Mouse (Mus musculus): ENCODE results near the gene Ormdl3.
"Not testable (repeated sequence)": the region's sequence is repeated elsewhere in the genome, so short reads cannot be mapped to it uniquely, and the experiment has no call there.

The Ormdl3 gene

GRCm38 (mm10) chr11:98586892-98587563 is at the start of gene Ormdl3:
Gene Ormdl3, minus strand, starts transcription at chr11:98587368.
- DNase-seq: peak; percentile 100

DNA sequence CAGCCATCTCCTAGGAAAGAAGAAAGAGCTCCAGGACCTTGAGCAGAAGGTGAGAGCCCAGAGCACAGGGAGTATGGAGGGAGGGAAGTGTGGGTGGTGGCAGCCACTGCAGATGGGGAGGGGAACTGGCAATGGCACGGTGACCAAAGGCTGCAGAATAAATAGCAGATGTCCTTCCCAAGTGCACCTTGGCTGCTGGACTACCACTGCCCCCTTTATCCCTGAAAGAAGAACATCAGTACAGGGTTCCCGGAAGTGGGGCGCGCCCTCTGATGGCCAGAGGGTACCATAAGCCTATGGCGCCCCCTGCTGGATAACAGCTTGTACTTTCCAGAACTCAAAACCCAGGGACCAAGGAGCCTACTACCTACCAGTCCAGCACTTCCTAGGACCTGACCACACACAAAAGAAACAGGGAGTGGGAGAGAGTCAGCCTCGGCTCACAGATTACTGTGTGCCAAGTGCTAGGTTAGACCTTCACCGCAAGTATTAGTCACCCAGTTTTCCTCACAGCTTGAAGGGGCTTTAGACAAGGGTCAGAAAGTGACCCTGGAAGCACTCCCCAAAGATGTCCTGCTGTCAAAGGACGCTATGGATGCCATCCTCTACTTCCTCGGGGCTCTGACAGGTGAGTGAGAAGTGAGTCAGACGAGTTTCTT is 48.3 kb upstream of the Ormdl3 start:
- DNase-seq: peak; percentile 38 to 42

DNA sequence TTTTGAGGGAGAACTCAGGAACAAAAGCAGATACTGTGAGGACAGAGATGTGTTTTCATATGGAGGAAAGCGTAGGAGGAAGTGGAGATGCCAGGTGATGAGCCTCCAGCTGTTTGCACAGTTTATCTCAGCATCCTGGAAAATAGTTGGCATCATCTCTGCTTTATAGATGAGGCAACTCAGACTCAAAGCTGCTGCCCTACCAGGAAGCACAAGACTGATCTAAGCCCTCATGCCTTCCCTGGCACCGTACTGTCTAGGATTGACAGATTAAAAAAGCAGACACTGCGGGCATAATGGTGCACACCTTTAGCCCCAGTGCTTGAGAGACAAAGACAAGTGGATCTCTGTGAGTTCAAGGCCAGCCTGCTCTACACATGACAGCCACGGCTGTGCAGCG is 43.5 kb upstream of the Ormdl3 start:
- no peak for DNase-seq

GRCm38 (mm10) chr11:98628706-98629105 is 41.5 kb upstream of the Ormdl3 start:
- peak in 1 of 2 experiments; percentile 18 for DNase-seq

- DNase-seq: no peak
Observed at GRCm38 (mm10) chr11:98625611-98626410, 38.6 kb upstream of the Ormdl3 start, which contains the start of the genes Gm12355 and Gsdma3. Gene Gm12355, minus strand, starts transcription at chr11:98625661. Gene Gsdma3, plus strand, starts transcription at chr11:98626360.

DNA sequence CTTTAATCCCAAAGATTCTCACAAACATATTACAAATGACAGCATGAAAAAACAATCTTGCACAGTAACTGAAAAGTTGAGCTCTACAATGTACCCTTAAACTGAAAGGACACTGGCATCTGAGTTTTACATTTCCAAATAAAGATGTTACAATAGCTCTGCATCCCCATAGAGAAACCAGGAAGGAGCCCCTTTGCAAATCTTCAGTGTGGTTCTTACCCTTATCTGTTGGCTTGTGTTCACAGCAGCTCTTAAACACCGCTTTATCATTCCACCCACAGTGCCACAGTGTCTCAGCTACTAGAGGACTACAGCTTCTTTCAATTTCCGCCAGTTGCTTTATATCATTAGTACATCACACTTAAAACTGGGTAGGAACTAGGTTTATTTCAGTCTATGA is 37.2 kb upstream of the Ormdl3 start:
- DNase-seq: not testable (repeated sequence)

DNA sequence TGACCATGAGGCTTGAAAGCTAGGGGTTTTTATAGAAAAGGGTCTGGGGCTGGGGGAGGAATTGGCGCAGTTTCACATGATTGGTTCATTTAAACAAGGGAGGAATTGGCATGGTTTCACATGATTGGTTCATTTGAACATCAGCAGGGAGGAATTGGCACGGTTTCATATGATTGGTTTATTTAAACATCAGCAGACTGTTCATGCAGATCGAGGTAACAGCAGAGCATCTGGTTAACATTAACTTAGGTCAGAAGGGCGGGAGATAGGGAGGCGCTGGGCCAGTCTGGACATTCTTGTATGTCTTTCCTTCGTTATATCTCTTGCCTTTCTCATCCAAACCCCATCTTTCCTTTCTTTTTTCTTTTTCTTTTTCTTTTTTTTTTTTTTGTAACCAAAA is 36.8 kb upstream of the Ormdl3 start:
- DNase-seq: not testable (repeated sequence)

- DNase-seq: no peak
Observed at GRCm38 (mm10) chr11:98620791-98621190, 33.6 kb upstream of the Ormdl3 start.

DNA sequence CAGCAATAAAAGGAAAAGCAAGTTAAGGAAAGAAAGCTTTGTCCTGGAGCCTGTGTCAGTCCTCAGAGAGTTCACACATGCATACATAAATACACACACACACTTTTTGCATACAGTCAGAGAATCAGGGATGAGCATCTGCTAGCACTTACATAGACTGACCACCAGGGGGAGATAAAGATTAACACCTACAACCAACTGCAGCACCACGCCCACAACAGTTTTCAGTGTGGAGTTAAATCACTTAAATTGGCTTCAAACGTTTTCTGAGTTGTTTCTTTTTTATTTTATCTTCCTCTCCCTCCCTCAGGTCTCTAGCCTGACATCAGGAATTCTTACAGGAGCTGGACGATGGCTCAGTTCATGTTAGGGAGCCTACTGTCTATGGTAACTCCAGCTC is 19.6 kb upstream of the Ormdl3 start:
- DNase-seq: peak; percentile 54 to 77

DNA sequence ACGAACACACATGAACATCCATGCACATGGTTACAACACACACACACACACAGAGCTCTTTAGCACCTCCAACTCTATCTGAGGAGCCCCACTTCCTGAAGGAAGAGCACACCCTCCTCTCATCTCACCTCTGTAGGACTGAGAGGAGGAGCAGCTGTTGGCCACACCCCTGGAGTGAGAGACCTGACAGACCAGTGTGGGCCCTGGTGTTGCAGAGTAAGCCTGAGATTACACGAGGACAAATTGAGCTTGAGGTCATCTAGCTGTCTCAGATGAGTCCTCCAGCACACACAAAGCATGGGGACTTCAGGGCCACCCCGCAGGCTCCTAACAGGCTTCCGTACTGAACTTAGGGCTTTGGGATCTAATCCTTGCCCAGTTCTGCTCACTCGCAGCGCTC is 17.7 kb upstream of the Ormdl3 start:
- not testable (repeated sequence) for DNase-seq

- no peak for DNase-seq
Observed at GRCm38 (mm10) chr11:98603953-98604352, 16.8 kb upstream of the Ormdl3 start.

GRCm38 (mm10) chr11:98602090-98602690 is 15.0 kb upstream of the Ormdl3 start:
- no peak for DNase-seq

- peak; percentile 66 to 67 for DNase-seq
Observed at GRCm38 (mm10) chr11:98599291-98599690, 12.1 kb upstream of the Ormdl3 start.

DNA sequence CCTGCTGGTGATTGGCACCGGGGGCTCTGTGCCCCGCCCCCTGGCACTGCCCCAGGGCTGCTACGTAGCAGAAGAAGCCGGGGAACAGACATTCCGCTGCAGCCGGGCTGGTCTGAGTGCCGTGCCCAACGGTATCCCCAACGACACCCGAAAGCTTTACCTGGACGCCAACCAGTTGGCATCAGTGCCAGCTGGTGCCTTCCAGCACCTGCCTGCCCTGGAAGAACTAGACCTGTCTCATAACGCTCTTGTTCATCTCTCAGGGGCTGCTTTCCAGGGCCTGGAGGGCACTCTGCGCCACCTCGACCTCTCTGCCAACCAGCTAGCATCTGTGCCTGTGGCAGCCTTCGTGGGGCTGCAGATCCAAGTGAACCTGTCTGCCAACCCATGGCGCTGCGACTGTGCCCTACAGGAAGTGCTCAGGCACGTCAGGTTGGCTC is 11.7 kb upstream of the Ormdl3 start:
- peak; percentile 89 for DNase-seq

- DNase-seq: peak in 1 of 2 experiments; percentile 21
Observed at GRCm38 (mm10) chr11:98597991-98598390, 10.8 kb upstream of the Ormdl3 start, which contains the start of gene Lrrc3c. Gene Lrrc3c, plus strand, starts transcription at chr11:98598291.

- peak; percentile 64 to 77 for DNase-seq
Observed at GRCm38 (mm10) chr11:98597363-98597762, 10.2 kb upstream of the Ormdl3 start.

DNA sequence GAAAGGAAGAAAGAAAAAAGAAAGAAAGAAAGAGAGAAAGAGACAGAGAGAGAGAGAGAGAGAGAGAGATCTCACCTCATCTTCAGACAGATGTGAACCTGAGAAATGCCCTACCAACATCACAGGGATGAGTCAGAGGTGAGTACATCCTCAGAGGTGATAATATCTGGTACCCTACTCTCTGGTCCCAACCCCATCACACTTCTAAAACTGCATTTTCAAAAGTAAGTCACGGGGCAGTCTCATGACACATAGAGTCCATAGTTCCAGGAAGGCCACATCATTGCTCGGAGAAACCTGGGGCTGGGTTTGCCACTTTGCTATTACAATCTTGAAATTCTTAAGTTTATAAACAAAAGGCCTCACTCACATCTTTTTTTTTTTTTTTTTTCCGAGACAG is 8.8 kb upstream of the Ormdl3 start:
- DNase-seq: no peak

- DNase-seq: no peak
Observed at GRCm38 (mm10) chr11:98595473-98595872, 8.3 kb upstream of the Ormdl3 start.

GRCm38 (mm10) chr11:98595021-98595420 is 7.9 kb upstream of the Ormdl3 start:
- DNase-seq: no peak

DNA sequence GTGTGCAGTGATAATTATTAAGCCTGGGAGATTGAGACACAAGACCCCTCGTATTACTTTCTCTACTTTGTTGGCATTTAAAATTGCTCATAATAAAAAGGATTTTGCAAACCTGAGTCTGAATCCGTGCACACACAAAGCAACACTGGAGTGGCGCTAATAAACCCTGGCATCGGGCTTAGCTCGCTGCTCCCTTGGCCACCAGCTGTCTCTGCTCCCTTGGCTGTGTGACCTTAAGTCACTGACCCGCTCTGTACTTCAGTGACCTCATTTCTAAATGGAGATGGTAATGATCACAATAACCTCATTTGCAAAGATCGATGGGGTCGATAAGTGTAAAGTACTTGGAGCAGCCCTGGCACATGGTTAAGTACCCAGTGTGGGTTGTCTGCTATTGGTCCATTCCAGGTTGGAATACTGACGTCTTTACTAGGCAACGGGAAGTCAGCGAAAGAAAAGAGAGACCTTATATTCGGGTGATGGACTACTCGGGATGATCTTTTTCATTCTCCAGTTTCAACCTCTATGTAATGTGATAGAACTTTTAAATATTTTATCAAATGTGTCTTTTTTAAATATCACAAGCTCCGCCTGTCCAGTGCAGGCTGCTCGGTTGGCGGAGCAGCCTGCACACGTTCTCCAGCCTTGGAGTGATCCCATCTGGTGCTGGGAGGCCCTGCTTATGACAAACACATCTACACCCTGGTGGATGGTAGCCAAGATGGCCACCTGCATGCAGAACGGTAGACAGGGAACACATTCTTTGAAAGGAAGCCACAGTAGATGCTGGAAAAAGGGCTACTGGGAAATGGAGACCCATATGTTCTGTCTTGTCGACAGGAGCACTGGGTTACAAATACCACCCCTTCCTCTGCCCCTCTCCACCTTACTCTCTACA is 3.6 kb upstream of the Ormdl3 start:
- DNase-seq: peak; percentile 75 to 80

DNA sequence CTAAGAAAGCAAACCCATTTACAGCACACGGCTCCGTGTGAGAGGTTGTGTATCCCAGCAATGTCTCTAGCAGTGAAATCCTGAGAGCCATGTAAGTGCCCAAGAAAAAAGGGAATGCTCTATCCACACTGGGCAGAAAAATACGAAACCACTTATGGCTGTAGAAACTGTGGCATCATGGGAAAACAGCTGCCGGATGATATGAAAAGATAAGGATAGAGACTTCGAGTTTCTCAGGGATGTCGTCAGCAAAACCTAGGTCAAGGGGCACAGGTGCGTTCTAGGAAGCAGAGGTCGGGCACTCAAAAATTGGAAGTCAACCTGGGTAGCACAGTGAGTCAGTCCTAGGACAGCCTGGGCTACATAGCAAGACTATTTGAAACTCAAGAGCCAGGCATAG is 2.1 kb upstream of the Ormdl3 start:
- DNase-seq: no peak

DNA sequence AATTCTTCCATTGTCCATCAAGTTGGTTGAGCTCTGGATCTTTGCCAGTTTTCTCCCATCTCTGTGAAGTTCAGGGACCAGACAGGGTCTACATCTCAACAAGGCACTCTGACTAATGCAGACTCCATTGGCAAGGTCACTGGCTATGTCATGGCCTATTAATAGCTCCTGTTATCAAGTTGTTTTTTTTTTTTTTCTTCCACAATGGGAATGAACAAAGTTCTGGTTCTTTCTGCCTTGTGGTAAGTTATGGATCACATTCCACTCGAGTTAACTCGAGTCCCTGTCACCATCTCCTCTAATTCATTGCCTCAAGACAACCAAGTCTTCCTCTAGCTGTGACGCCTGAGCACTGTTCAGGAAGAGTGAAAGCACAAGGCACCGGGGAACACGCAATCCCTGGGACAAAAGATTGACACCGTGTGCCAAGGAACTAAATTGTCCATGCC is 1.7 kb upstream of the Ormdl3 start:
- DNase-seq: peak in 1 of 2 experiments; percentile 47

Data from cerebellum, postnatal 10 days (tissue).